Mouse (Mus musculus) mammary gland, adult 2 months (tissue): Measurements from ENCODE around the gene Fbxo44. TPM values are rescaled to one million over a fixed set of nuclear protein-coding genes. Genes with fewer than 3 reads are reported as not detected.

Source experiments
- polyA plus RNA-seq: library from polyadenylated mRNA; depleted of rRNA; stranded (reverse); fragments of >200 nt; gene quantifications from 2 replicates; pipeline ENCODE4 v1.2.3, GENCODE M21; 2012; ENCODE audit warnings: low replicate concordance; rRNA removed

The Fbxo44 gene
- polyA plus RNA-seq = 12.3 and 15.3 TPM in 2 replicates

GRCm38 (mm10) chr4:148160436-148161390 lies at the start of gene Fbxo44, which contains the start of gene Fbxo2:
Gene Fbxo44 (minus strand): TSS chr4:148160482.
Gene Fbxo2 (plus strand): TSS chr4:148160621.

DNA sequence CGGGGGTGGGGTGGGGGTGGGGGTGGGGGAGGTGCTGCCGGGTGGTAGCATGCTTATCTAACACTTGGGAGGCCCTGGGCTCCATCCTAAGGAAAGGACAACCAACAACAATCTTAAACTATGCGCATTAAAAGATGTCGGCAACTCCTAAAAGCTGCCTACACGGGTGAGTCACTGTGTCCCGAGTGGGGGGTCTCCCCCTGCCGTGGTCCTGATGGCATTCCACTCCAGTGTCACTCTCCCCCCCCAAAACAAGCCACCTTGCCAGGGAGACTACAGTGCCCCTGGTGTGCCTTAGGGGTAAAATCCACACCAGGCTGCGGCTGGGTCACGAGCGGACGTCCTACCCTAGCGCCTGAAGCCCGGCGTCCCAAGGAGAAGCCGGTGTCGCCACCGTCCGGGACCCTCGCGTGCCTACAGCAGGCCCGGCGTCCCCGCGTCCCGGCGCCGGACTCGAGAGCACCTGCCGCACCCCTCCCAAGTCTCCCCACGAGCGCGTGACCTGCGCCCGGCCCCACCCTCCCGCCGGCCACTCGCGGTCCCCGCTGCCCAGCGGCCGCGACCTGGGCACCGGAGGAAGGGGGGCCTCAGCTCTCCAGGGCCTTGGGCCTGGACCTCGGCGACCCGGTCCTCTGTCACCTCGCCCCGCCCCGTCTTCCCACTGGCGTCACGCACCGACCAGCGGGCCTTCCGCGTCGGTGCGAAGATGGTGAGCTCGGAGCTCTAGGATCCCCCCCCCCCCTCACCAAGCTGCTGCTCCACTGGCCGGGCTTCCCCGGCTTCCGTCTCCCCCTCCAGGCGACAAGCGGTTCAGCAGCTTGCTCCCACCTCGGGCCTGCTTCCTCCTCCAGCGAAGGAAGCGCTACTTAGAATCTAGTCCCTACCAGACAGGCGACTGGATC lies 8.8 kb downstream of the Fbxo44 start, which contains the start of gene Fbxo6:
Gene Fbxo6 (minus strand): TSS at position 874 of the 902 bp plus-strand sequence.

DNA sequence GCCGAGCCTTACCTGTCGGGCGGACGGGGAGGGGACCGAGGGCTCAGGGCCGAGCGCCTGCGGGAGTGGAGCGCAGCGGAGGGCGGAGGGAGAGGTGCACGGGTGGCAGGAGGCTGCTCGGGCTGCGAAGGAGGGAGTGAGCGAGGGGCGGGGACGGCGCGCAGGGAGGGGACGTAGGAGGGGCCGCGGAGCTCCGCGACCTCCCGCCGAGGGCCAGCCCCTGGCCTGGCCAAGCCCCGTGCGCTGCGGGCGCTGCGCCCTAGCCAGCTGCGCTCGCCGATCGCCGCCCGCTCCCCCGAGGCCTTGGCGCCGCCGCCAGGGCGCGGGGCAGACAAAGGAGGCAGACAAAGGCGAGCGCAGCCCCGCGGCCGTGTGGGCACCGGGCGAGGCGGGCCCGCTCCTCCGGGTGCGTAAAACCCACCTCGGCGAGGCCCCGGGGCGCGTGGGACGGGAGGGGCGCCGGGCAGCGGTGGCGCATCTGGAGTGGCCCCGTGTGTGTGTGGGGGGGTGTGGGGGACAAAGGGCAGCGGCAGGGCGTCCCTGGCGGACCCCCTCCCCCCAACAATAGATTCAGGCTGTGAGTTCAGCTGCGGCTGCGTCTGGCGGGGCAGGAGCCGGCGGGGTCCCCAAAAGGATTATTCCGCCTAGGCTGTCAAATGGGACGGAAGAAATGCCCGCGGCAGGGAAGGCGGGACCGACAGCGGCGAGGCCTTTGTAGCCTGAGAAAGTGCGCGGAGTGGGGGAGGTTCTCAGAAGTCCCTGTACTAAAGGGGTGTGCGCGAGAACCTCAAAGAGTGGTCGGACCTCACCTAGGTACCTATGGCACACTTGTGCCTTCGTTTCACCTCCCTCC lies 29.5 kb downstream of the Fbxo44 start, which contains the start of gene Draxin:
Gene Draxin (minus strand): TSS at position 138 of the 853 bp plus-strand sequence.

DNA sequence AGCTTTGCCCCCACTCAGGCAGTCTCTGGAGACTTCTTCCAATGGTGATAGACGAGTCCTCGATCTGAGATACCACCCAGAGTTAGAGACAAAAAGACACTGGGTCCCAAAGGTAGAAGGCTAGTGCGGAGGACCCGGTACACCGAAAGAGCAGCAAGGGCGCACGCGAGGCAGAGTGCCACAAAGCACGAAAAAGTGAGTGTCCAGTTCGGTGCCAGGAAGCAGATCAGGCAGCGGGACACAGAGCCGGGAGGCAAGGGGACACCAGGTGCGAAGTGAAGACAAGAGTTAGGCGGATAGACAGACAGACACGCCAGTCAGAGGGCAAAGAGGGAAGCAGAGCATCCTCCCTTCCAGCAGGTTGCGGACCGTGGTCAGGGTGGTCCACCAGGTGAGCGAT lies 30.1 kb downstream of the Fbxo44 start, which contains the start of gene Mad2l2:
Gene Mad2l2 (plus strand): TSS at position 252 of the 400 bp plus-strand sequence.

Other genes starting within 250 kb of the Fbxo44 start
- 60.1 and 68.0 TPM in 2 replicates for gene Plod1, start 223.7 kb downstream of the Fbxo44 start, polyA plus RNA-seq
- gene 2510039O18Rik, start 219.6 kb downstream of the Fbxo44 start, polyA plus RNA-seq = 63.6 and 123 TPM in 2 replicates
- gene Nppb, start 174.7 kb downstream of the Fbxo44 start, polyA plus RNA-seq = not detected in 2 replicates
- 0.19 TPM in 1 of 2 replicates, not detected in the other for gene Nppa, start 159.8 kb downstream of the Fbxo44 start, polyA plus RNA-seq
- gene Clcn6, start 121.7 kb downstream of the Fbxo44 start, polyA plus RNA-seq = 13.0 and 18.4 TPM in 2 replicates
- 34.8 and 35.4 TPM in 2 replicates for gene Mthfr, start 121.4 kb downstream of the Fbxo44 start, polyA plus RNA-seq
- 36.2 and 43.3 TPM in 2 replicates for gene Agtrap, start 72.5 kb downstream of the Fbxo44 start, polyA plus RNA-seq
- gene Mad2l2, start 30.1 kb downstream of the Fbxo44 start, polyA plus RNA-seq = 38.2 and 46.3 TPM in 2 replicates
- 0.83 and 1.0 TPM in 2 replicates for gene Draxin, start 29.8 kb downstream of the Fbxo44 start, polyA plus RNA-seq
- 77.4 and 85.2 TPM in 2 replicates for gene Fbxo6, start 8.3 kb downstream of the Fbxo44 start, polyA plus RNA-seq
- gene Fbxo2, start 139 bp upstream of the Fbxo44 start, polyA plus RNA-seq = 1.2 and 1.7 TPM in 2 replicates
- gene Disp3, start 127.5 kb upstream of the Fbxo44 start, polyA plus RNA-seq = 0.16 and 0.27 TPM in 2 replicates